Mouse (Mus musculus) neural tube, embryonic 13.5 days (tissue): Measurements from ENCODE around the gene Pla2g1b. TPM values are rescaled to one million over a fixed set of nuclear protein-coding genes. Genes with fewer than 3 reads are reported as not detected.
A peak's percentile ranks its signal among the peaks of the same experiment; 100 is the strongest.

Experiments used
- ATAC-seq: fragments of 200-750 bp; cut with Nextera tagmentation; 2 replicates; pipeline ENCODE4 v1.8.0; 2017; ENCODE audit warnings: low read depth, mild to moderate bottlenecking, moderate TSS enrichment, moderate library complexity
- H3K27ac ChIP-seq: fragments of 300-500 bp; sonication (generic); replicated peaks from 2 replicates; pipeline ENCODE4 v1.5.1; 2015; ENCODE audit warnings: moderate library complexity, mild to moderate bottlenecking, inconsistent platforms
- H3K27me3 ChIP-seq: fragments of 300-500 bp; sonication (generic); 2 replicates; pipeline ENCODE4 v1.6.1; 2015; ENCODE audit warnings: mild to moderate bottlenecking, inconsistent platforms
- H3K36me3 ChIP-seq: fragments of 300-500 bp; sonication (generic); 2 replicates; pipeline ENCODE4 v1.6.1; 2015; ENCODE audit warnings: mild to moderate bottlenecking, inconsistent platforms
- H3K4me1 ChIP-seq: fragments of 300-500 bp; sonication (generic); replicated peaks from 2 replicates; pipeline ENCODE4 v1.6.1; 2015; ENCODE audit warnings: inconsistent platforms
- H3K4me2 ChIP-seq: fragments of 300-500 bp; sonication (generic); 2 replicates; pipeline ENCODE4 v1.6.1; 2015; ENCODE audit warnings: inconsistent platforms, mild to moderate bottlenecking, moderate library complexity
- H3K4me3 ChIP-seq: fragments of 300-500 bp; sonication (generic); 2 replicates; pipeline ENCODE4 v1.5.1; 2015; ENCODE audit warnings: mild to moderate bottlenecking, inconsistent platforms
- H3K9ac ChIP-seq: fragments of 300-500 bp; sonication (generic); 2 replicates; pipeline ENCODE4 v1.6.1; 2015; ENCODE audit warnings: moderate library complexity, mild to moderate bottlenecking, inconsistent platforms
- H3K9me3 ChIP-seq: fragments of 300-500 bp; sonication (generic); 2 replicates; pipeline ENCODE4 v1.6.1; 2016; ENCODE audit warnings: inconsistent platforms
- WGBS: fragments of 180-500 bp; shearing (Covaris S2); methylation state at CpG from one replicate; pipeline ENCODE4 v1.1.7; 2015; 5-methylcytosine and 5-hydroxymethylcytosine counted together
- polyA plus RNA-seq: library from polyadenylated mRNA; unstranded; fragments of >200 nt; fragmentation: Nextera tagmentation; extraction: Ambion mirVana; gene quantifications from 2 replicates; pipeline ENCODE4 v1.2.1, GENCODE M21; 2015

Pla2g1b gene
- polyA plus RNA-seq, 1 experiment from 2014 or later = 0.95 TPM

DNA sequence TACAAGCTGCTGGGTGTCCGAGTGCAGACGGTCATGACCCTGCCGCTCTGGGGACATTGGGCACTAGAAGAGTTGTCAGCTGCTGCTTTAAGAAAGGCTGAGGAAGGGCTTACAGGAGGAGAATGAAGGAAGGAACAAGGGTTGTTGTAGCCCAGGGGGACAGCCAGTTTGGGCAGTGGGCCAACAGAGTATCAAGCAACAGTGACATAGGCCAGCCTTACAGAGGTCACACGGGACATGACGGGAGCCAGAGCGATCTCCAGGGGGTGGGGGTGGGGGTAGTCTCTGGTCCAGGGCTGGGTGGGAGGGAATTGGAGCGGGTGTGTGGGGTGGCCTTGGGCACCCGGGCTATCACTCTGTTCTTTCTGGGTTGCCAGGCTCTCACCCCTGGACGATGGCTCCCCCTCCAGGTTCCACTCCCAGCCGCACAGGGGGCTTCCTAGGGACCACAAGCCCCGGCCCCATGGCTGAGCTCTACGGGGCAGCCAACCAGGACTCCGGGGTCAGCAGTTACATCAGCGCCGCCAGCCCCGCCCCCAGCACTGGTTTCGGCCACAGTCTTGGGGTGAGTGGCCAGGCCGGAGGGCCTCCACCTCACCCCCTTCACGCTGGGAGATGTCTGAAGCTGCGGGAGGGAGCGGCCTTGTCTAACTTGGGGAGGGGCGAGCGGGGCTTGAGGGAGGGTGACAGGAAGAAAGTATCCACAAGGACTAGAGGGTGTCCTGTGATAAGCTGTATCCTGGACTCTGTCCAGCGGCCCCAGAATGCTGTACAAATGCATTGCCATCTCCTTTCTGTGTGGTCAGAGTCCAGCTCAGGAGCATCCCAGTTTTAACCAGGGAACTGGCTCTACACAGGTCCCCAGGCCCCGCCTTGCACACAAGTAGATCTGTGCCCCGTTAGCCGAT lies 15.4 kb upstream of the Pla2g1b start:
- Histone ChIP-seq H3K36me3 (peaks cover 94% of the 10 kb centered on the region), H3K9me3 (no peaks in the 10 kb centered on the region), H3K4me1 (no peaks in the 10 kb centered on the region), H3K27me3 (no peaks in the 10 kb centered on the region), H3K27ac (no peak overlapping the region), H3K4me3 (no peak overlapping the region), H3K9ac (no peak overlapping the region), H3K4me2 (no peak overlapping the region)
- WGBS = 93% methylated on average over 27 of the region's 27 CpGs
- ATAC-seq = no peak

DNA sequence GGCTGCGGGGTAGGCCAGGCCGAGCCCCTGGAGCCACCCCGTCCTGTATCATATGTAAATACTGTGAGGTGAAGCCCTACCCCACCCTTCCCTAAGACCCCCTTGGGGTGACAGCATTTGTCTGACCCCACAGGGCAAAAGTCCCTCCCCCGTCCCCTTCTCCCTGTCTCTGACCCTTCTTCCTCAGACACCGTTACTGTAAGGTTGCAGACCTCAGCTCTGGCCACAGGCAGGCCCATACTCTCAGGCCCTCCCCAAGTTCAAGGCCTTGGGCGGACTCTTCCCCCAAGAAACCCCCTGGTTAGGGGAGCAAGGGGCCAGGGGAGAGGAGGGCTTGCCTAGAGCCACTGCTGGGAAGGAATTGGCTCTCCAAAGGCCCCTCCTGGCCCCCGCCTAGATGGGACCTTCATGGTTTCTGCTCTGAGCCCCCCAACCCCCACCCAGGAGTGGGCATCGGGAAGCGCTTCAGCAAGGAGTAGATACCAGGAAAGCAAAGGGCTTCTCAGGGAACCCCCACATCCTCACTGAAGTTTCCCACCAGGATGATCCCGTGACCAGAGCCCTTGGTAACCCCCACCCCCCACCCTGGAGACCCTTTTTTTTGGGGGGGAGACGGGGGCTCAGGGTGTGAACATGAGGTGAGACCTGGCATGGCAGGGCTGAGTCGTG lies 11.5 kb upstream of the Pla2g1b start:
- ATAC-seq = no peak
- Histone ChIP-seq H3K9me3 (no peaks in the 10 kb centered on the region), H3K27me3 (no peaks in the 10 kb centered on the region), H3K4me2 (no peak overlapping the region), H3K4me3 (no peak overlapping the region), H3K9ac (no peak overlapping the region), H3K4me1 (no peaks in the 10 kb centered on the region), H3K27ac (peak overlapping the region; percentile 7; the same call in 1 of the 2 replicates), H3K36me3 (peaks cover 55% of the 10 kb centered on the region)
- WGBS = 84% methylated on average over 12 of the region's 12 CpGs

- no peak for ATAC-seq
- H3K9ac ChIP-seq = no peak overlapping the region
- H3K36me3 ChIP-seq = peaks cover 42% of the 10 kb centered on the region
- no peak overlapping the region for H3K4me3 ChIP-seq
- H3K27me3 ChIP-seq = no peaks in the 10 kb centered on the region
- no peaks in the 10 kb centered on the region for H3K4me1 ChIP-seq
- H3K27ac ChIP-seq = no peak overlapping the region
- no peak overlapping the region for H3K4me2 ChIP-seq
- 71% methylated on average over 7 of the region's 7 CpGs for WGBS
- no peaks in the 10 kb centered on the region for H3K9me3 ChIP-seq
Observed at GRCm38 (mm10) chr5:115455838-115456237, 10.2 kb upstream of the Pla2g1b start.

DNA sequence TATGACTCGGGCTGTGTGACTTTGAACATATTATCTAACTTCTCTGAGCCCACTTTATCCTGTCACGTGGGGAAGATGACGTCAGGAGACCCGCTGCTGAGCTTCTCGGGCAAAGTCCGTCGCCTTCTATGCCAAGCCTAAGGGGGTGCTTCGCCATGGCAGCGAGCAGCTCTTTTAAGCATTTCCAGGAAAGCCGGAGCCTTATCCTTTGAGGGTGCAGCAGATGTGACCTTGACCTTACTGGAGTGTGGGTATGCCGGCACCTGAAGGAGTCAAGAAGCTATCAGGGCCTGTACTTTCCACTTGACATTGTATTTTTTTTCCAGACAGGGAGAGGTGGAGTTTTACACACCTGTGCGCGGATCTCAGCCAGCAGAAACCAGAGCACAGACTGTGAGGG lies 7.1 kb upstream of the Pla2g1b start:
- H3K9me3 ChIP-seq = no peaks in the 10 kb centered on the region
- H3K27me3 ChIP-seq = no peaks in the 10 kb centered on the region
- H3K4me2 ChIP-seq = no peak overlapping the region
- H3K27ac ChIP-seq = no peak overlapping the region
- H3K9ac ChIP-seq = no peak overlapping the region
- H3K36me3 ChIP-seq = peaks cover 11% of the 10 kb centered on the region
- ATAC-seq = no peak
- H3K4me3 ChIP-seq = no peak overlapping the region
- no peaks in the 10 kb centered on the region for H3K4me1 ChIP-seq
- WGBS = 70% methylated on average over 13 of the region's 13 CpGs

DNA sequence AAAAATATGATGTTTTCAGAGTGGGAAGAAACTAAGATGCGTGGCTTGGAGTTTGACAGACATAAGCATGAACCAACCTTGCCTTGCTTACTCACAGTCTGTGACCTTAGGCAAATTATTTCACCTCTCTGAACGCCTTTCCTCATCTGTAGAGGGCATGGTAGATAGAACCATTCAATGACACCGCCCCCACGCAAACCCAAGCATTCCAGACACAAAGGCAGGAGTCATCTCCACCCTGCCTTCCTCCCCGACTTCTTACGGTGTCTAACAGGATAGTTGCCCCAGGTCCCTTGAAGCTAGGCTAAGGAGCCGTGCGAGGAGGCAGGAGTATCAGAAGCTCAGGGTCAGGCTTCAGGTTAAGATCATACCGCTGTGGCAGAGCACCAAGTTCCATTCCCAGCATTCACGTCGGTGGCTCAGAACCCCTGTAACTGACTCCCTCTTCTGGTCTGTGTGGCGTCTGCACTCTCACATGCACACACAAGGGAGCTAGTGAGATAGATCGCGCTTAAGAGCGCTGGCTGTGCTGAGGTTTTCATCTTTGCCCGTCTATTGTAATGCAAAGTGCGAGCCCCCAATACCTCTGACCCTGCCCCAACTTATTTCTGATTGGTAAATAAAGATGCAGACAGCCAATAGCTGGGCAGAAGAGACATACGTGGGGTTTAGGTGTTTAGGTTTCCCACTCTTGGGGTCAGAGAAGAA lies 1.5 kb upstream of the Pla2g1b start:
- no peak for ATAC-seq
- 81% methylated on average over 18 of the region's 18 CpGs for WGBS

GRCm38 (mm10) chr5:115469791-115470190 lies 3.7 kb downstream of the Pla2g1b start:
- WGBS = 73% methylated on average over 6 of the region's 6 CpGs
- Histone ChIP-seq H3K27me3 (no peaks in the 10 kb centered on the region), H3K4me1 (peaks cover 6% of the 10 kb centered on the region), H3K9ac (no peak overlapping the region), H3K36me3 (no peaks in the 10 kb centered on the region), H3K27ac (no peak overlapping the region), H3K4me3 (no peak overlapping the region), H3K4me2 (no peak overlapping the region), H3K9me3 (no peaks in the 10 kb centered on the region)
- no peak for ATAC-seq

More for the DNA sequence above, 1.5 kb upstream of the Pla2g1b start:
- no peak overlapping the region for H3K4me2 ChIP-seq
- H3K9ac ChIP-seq = no peak overlapping the region
- no peaks in the 10 kb centered on the region for H3K36me3 ChIP-seq
- H3K27ac ChIP-seq = no peak overlapping the region
- H3K9me3 ChIP-seq = no peaks in the 10 kb centered on the region
- H3K27me3 ChIP-seq = no peaks in the 10 kb centered on the region
- no peak overlapping the region for H3K4me3 ChIP-seq
- no peaks in the 10 kb centered on the region for H3K4me1 ChIP-seq

- peaks cover 14% of the 10 kb centered on the region for H3K4me1 ChIP-seq
- no peaks in the 10 kb centered on the region for H3K36me3 ChIP-seq
- 29% methylated on average over 20 of the region's 20 CpGs for WGBS
- peak overlapping the region; percentile 40 for H3K4me2 ChIP-seq
- peak overlapping the region; percentile 18 for H3K4me3 ChIP-seq
- H3K27me3 ChIP-seq = no peaks in the 10 kb centered on the region
- peak; percentile 44 for ATAC-seq
- 0 out of 2 replicates have a peak overlapping the region, but pooled peaks have one; percentile 46 for H3K27ac ChIP-seq
- H3K9me3 ChIP-seq = no peaks in the 10 kb centered on the region
- H3K9ac ChIP-seq = 0 out of 2 replicates have a peak overlapping the region, but pooled peaks have one; percentile 26
Observed at GRCm38 (mm10) chr5:115470766-115471531, 4.9 kb downstream of the Pla2g1b start.

GRCm38 (mm10) chr5:115473191-115473590 lies 7.1 kb downstream of the Pla2g1b start:
- Histone ChIP-seq H3K9ac (no peak overlapping the region), H3K36me3 (peaks cover 11% of the 10 kb centered on the region; the same call in 1 of the 2 replicates), H3K27ac (no peak overlapping the region), H3K9me3 (no peaks in the 10 kb centered on the region), H3K4me2 (no peak overlapping the region), H3K27me3 (no peaks in the 10 kb centered on the region), H3K4me1 (peaks cover 18% of the 10 kb centered on the region), H3K4me3 (no peak overlapping the region)
- WGBS = 76% methylated on average over 10 of the region's 10 CpGs
- ATAC-seq = no peak

GRCm38 (mm10) chr5:115474174-115474828 lies 8.2 kb downstream of the Pla2g1b start:
- H3K4me3 ChIP-seq = no peak overlapping the region
- H3K4me1 ChIP-seq = peaks cover 18% of the 10 kb centered on the region
- H3K4me2 ChIP-seq = no peak overlapping the region
- H3K27me3 ChIP-seq = no peaks in the 10 kb centered on the region
- no peak for ATAC-seq
- H3K36me3 ChIP-seq = peaks cover 12% of the 10 kb centered on the region
- H3K27ac ChIP-seq = no peak overlapping the region
- H3K9ac ChIP-seq = no peak overlapping the region
- H3K9me3 ChIP-seq = no peaks in the 10 kb centered on the region
- WGBS = 75% methylated on average over 22 of the region's 22 CpGs

GRCm38 (mm10) chr5:115475337-115476106 lies 9.5 kb downstream of the Pla2g1b start:
- H3K27me3 ChIP-seq = no peaks in the 10 kb centered on the region; the same call in 1 of the 2 replicates
- peaks cover 23% of the 10 kb centered on the region for H3K4me1 ChIP-seq
- H3K36me3 ChIP-seq = peaks cover 15% of the 10 kb centered on the region
- peak overlapping the region; percentile 57 for H3K4me2 ChIP-seq
- H3K9ac ChIP-seq = peak overlapping the region; percentile 65
- ATAC-seq = peak; percentile 83
- 22% methylated on average over 22 of the region's 22 CpGs for WGBS
- H3K9me3 ChIP-seq = no peaks in the 10 kb centered on the region
- H3K27ac ChIP-seq = no peak overlapping the region
- H3K4me3 ChIP-seq = peak overlapping the region; percentile 38
